21 mouse cellular contexts compared by ENCODE assay signal in the genomic region with DNA sequence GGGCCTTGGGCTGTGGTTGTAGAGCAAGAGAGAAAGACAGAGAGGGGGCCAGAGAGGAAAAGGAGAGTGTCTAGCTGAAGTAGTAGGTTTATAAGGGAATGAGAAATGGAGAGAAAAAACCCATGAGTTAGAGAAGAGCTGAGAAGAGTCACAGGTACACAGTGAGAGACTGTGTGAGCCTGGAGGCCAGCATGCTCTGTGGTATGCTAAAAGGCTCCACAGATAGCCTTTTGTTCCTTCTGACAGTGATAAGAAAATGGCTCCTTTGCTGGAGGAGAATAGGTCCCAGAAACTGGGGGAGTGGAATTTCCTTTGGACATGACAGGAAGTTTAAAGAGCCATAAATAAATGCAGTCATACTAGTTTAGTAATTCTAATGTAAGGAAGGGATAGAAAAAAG. TPM values are rescaled to one million over a fixed set of nuclear protein-coding genes. Genes with fewer than 3 reads are reported as not detected.
DNase-seq lines count a peak whose midpoint lies in the region; ATAC-seq and TF ChIP-seq lines count a peak whose summit lies in the region.
"Had no signal": no experiment of that assay in that cellular context is flagged by ENCODE, and none has a peak within 500 bp of the region (broad histone marks: within the 10 kb centered on the region; RNA-seq: fewer than 3 reads in every experiment).

No protein-coding gene starts in this region.

- no peak overlapping the region; the same call in 1 of the 2 replicates for H3K9ac ChIP-seq in heart, embryonic 14.5 days (ENCODE audit: low read length)
- no peak overlapping the region for H3K9ac ChIP-seq in intestine, embryonic 16.5 days (ENCODE audit: low read depth, low read length)
- H3K9ac ChIP-seq in intestine, postnatal 0 days (ENCODE audit: low read depth, low read length) = no peak overlapping the region
- no peak overlapping the region for H3K9ac ChIP-seq in lung, embryonic 14.5 days
- H3K9ac ChIP-seq: forebrain, embryonic 15.5 days; limb, embryonic 12.5 days; liver, embryonic 15.5 days; midbrain, embryonic 13.5 days; stomach, embryonic 15.5 days had no signal

- no peaks in the 10 kb centered on the region for H3K36me3 ChIP-seq in heart, embryonic 14.5 days (ENCODE audit: control insufficient read depth, insufficient read depth, low read length)
- H3K36me3 ChIP-seq in intestine, embryonic 16.5 days (ENCODE audit: control insufficient read depth, insufficient read depth, low read length) = no peaks in the 10 kb centered on the region
- H3K36me3 ChIP-seq in intestine, postnatal 0 days (ENCODE audit: control insufficient read depth, insufficient read depth) = no peaks in the 10 kb centered on the region
- no peaks in the 10 kb centered on the region for H3K36me3 ChIP-seq in lung, embryonic 14.5 days (ENCODE audit: insufficient read depth)
- H3K36me3 ChIP-seq: embryonic facial prominence, embryonic 10.5 days; forebrain, embryonic 15.5 days; limb, embryonic 12.5 days; liver, embryonic 15.5 days; midbrain, embryonic 13.5 days; stomach, embryonic 15.5 days had no signal

- H3K9me3 ChIP-seq in heart, embryonic 14.5 days (ENCODE audit: control insufficient read depth, low read length) = no peaks in the 10 kb centered on the region
- no peaks in the 10 kb centered on the region for H3K9me3 ChIP-seq in intestine, embryonic 16.5 days (ENCODE audit: control insufficient read depth, low read length)
- H3K9me3 ChIP-seq in intestine, postnatal 0 days (ENCODE audit: control insufficient read depth) = no peaks in the 10 kb centered on the region
- no peaks in the 10 kb centered on the region for H3K9me3 ChIP-seq in lung, embryonic 14.5 days (ENCODE audit: low read depth, low read length)
- H3K9me3 ChIP-seq: embryonic facial prominence, embryonic 10.5 days; forebrain, embryonic 15.5 days; limb, embryonic 12.5 days; liver, embryonic 15.5 days; megakaryocyte, embryonic 14.5 days; midbrain, embryonic 13.5 days; stomach, embryonic 15.5 days had no signal

- H3K27me3 ChIP-seq in heart, embryonic 14.5 days (ENCODE audit: control insufficient read depth, insufficient read depth, low read length) = no peaks in the 10 kb centered on the region
- H3K27me3 ChIP-seq in intestine, embryonic 16.5 days (replicated peaks; ENCODE audit: control insufficient read depth, insufficient read depth, low read length) = no peaks in the 10 kb centered on the region
- no peaks in the 10 kb centered on the region for H3K27me3 ChIP-seq in intestine, postnatal 0 days (replicated peaks; ENCODE audit: control insufficient read depth, insufficient read depth, low read length)
- H3K27me3 ChIP-seq in lung, embryonic 14.5 days (ENCODE audit: insufficient read depth, low read length) = no peaks in the 10 kb centered on the region
- H3K27me3 ChIP-seq: forebrain, embryonic 15.5 days; limb, embryonic 12.5 days; liver, embryonic 15.5 days; megakaryocyte, embryonic 14.5 days; midbrain, embryonic 13.5 days; stomach, embryonic 15.5 days had no signal

- no peak overlapping the region for H3K4me2 ChIP-seq in heart, embryonic 14.5 days (ENCODE audit: low read length)
- no peak overlapping the region for H3K4me2 ChIP-seq in intestine, embryonic 16.5 days (ENCODE audit: low read depth, low read length)
- no peak overlapping the region for H3K4me2 ChIP-seq in intestine, postnatal 0 days (replicated peaks; ENCODE audit: low read depth)
- H3K4me2 ChIP-seq in lung, embryonic 14.5 days = no peak overlapping the region
- H3K4me2 ChIP-seq: forebrain, embryonic 15.5 days; limb, embryonic 12.5 days; liver, embryonic 15.5 days; midbrain, embryonic 13.5 days; stomach, embryonic 15.5 days had no signal

- ATAC-seq in heart, embryonic 14.5 days (ENCODE audit: insufficient number of reproducible peaks, insufficient read depth, low FRiP score, low read depth) = no peak
- ATAC-seq in intestine, embryonic 16.5 days = no peak
- ATAC-seq in intestine, postnatal 0 days = no peak
- no peak for ATAC-seq in lung, embryonic 14.5 days (ENCODE audit: insufficient read depth)
- ATAC-seq: forebrain, embryonic 15.5 days; hindbrain, embryonic 16.5 days; midbrain, embryonic 13.5 days had no signal

- TF ChIP-seq CTCF in intestine, postnatal 0 days (IDR thresholded peaks at IDR 0.05; ENCODE audit: low read depth) = no peak
- no peak for TF ChIP-seq CTCF in lung, embryonic 14.5 days (IDR thresholded peaks at IDR 0.05; ENCODE audit: low read depth)

- peaks cover 17 to 34% of the 10 kb centered on the region in 2 experiments for H3K4me1 ChIP-seq in heart, embryonic 14.5 days (ENCODE audit: control insufficient read depth in 2 of 2, insufficient read depth in 2 of 2, low read length in 2 of 2)
- peaks cover 8% of the 10 kb centered on the region; the same call in 1 of the 2 replicates for H3K4me1 ChIP-seq in intestine, embryonic 16.5 days (ENCODE audit: control insufficient read depth, insufficient read depth, low read length)
- 0 out of 2 replicates have a peak, but pooled peaks cover 4% of the 10 kb centered on the region for H3K4me1 ChIP-seq in intestine, postnatal 0 days (replicated peaks; ENCODE audit: control insufficient read depth, insufficient read depth, low read length)
- peaks cover 11% of the 10 kb centered on the region; the same call in 1 of the 2 replicates for H3K4me1 ChIP-seq in lung, embryonic 14.5 days (ENCODE audit: insufficient read depth)
- H3K4me1 ChIP-seq: stomach, embryonic 15.5 days had no signal

- no peak for DNase-seq in heart, adult 8-10 months (ENCODE audit: low spot score)
- no peak for DNase-seq in lung, embryonic 14.5 days
- DNase-seq in lung, adult 18-20 months = no peak
- DNase-seq: adrenal gland, adult 8-10 months; cerebellum, adult 11-12 months; cerebellum, postnatal 10 days; kidney, adult 18-20 months; kidney, postnatal 36 days; layer of hippocampus, postnatal 36 days; thymus, postnatal 25 days had no signal

- no peak overlapping the region for H3K4me3 ChIP-seq in heart, embryonic 14.5 days (ENCODE audit: control insufficient read depth in 1 of 2, insufficient read depth in 1 of 2, low read depth in 1 of 2, low read length in 2 of 2)
- no peak overlapping the region for H3K4me3 ChIP-seq in intestine, embryonic 16.5 days (ENCODE audit: low read length)
- H3K4me3 ChIP-seq in intestine, postnatal 0 days (ENCODE audit: low read depth, low read length) = no peak overlapping the region
- H3K4me3 ChIP-seq in lung, embryonic 14.5 days (ENCODE audit: low read depth, low read length) = no peak overlapping the region
- H3K4me3 ChIP-seq: embryonic facial prominence, embryonic 10.5 days; forebrain, embryonic 15.5 days; limb, embryonic 12.5 days; liver, embryonic 15.5 days; megakaryocyte, embryonic 14.5 days; midbrain, embryonic 13.5 days; stomach, embryonic 15.5 days had no signal

- peak overlapping the region; percentile 64 to 75; a peak in 3 of 4 replicates for H3K27ac ChIP-seq in heart, embryonic 14.5 days (replicated peaks in 1 of 2; ENCODE audit: control insufficient read depth in 1 of 2, insufficient read depth in 1 of 2, low read depth in 2 of 2, low read length in 2 of 2)
- peak overlapping the region; percentile 6; the same call in 1 of the 2 replicates for H3K27ac ChIP-seq in intestine, embryonic 16.5 days (ENCODE audit: low read length)
- H3K27ac ChIP-seq in intestine, postnatal 0 days (ENCODE audit: low read depth, low read length) = no peak overlapping the region
- peak overlapping the region; percentile 46; the same call in 1 of the 2 replicates for H3K27ac ChIP-seq in lung, embryonic 14.5 days (ENCODE audit: low read depth)
- H3K27ac ChIP-seq: embryonic facial prominence, embryonic 10.5 days; forebrain, embryonic 15.5 days; limb, embryonic 12.5 days; midbrain, embryonic 13.5 days; stomach, embryonic 15.5 days had no signal

RNA-seq across cellular contexts. Expression of a gene that starts 13.2 kb away (rescaled TPM):
- polyA plus RNA-seq in heart, embryonic 14.5 days (2014; fragmentation: Nextera tagmentation; extraction: Ambion mirVana) = 25.9 and 27.7 TPM in 2 replicates
- total RNA-seq in heart, adult 8-10 months (2022) = 1 to 10 TPM; 6.2 to 7.7 (median 7.2) TPM
- 9.6 and 10.8 TPM in 2 replicates for polyA plus RNA-seq in intestine, embryonic 16.5 days (2015; fragmentation: Nextera tagmentation; extraction: Ambion mirVana)
- 6.6 and 6.9 TPM in 2 replicates for polyA plus RNA-seq in intestine, postnatal 0 days (2015; fragmentation: Nextera tagmentation; extraction: Ambion mirVana)
- polyA plus RNA-seq in lung, embryonic 14.5 days (2014; fragmentation: Nextera tagmentation; extraction: Ambion mirVana) = 29.3 and 29.6 TPM in 2 replicates

RNA-seq across cellular contexts. Expression of a gene that starts 57.8 kb away (rescaled TPM):
- 54.0 and 57.4 TPM in 2 replicates for polyA plus RNA-seq in heart, embryonic 14.5 days (2014; fragmentation: Nextera tagmentation; extraction: Ambion mirVana)
- 100 to 1,000 TPM; 207 to 255 (median 235) TPM for total RNA-seq in heart, adult 8-10 months (2022)
- polyA plus RNA-seq in intestine, embryonic 16.5 days (2015; fragmentation: Nextera tagmentation; extraction: Ambion mirVana) = 18.8 and 19.1 TPM in 2 replicates
- polyA plus RNA-seq in intestine, postnatal 0 days (2015; fragmentation: Nextera tagmentation; extraction: Ambion mirVana) = 22.3 and 23.1 TPM in 2 replicates
- polyA plus RNA-seq in lung, embryonic 14.5 days (2014; fragmentation: Nextera tagmentation; extraction: Ambion mirVana) = 17.7 and 17.9 TPM in 2 replicates
